Mouse (Mus musculus) liver, embryonic 11.5 days (tissue): Measurements from ENCODE around the gene Trpm6. TPM values are rescaled to one million over a fixed set of nuclear protein-coding genes. Genes with fewer than 3 reads are reported as not detected.
A peak's percentile ranks its signal among the peaks of the same experiment; 100 is the strongest.

ENCODE experiments used
- ATAC-seq: fragments of 200-750 bp; cut with Nextera tagmentation; replicated peaks from 2 replicates; pipeline ENCODE4 v1.8.0; 2017; ENCODE audit warnings: moderate number of reproducible peaks, mild to moderate bottlenecking, moderate TSS enrichment, moderate library complexity; ENCODE audit not compliant: low FRiP score
- DNase-seq: peaks from one replicate; pipeline ENCODE4 v3.0.0-alpha.2; 2017; ENCODE audit warnings: low spot score
- H3K27ac ChIP-seq: fragments of 300-500 bp; sonication (generic); 2 replicates; pipeline ENCODE4 v1.5.1; 2014; ENCODE audit warnings: mild to moderate bottlenecking, low read depth, low read length, control low read depth
- H3K27me3 ChIP-seq: fragments of 300-500 bp; sonication (generic); replicated peaks from 2 replicates; pipeline ENCODE4 v1.6.1; 2014; ENCODE audit warnings: low read length, mixed read lengths; ENCODE audit not compliant: control insufficient read depth, insufficient read depth
- H3K36me3 ChIP-seq: fragments of 300-500 bp; sonication (generic); 2 replicates; pipeline ENCODE4 v1.6.1; 2014; ENCODE audit warnings: mild to moderate bottlenecking, low read length, moderate library complexity, mixed read lengths; ENCODE audit not compliant: control insufficient read depth, insufficient read depth
- H3K4me1 ChIP-seq: fragments of 300-500 bp; sonication (generic); replicated peaks from 2 replicates; pipeline ENCODE4 v1.6.1; 2014; ENCODE audit warnings: low read length, mixed read lengths; ENCODE audit not compliant: control insufficient read depth, insufficient read depth
- H3K4me2 ChIP-seq: fragments of 300-500 bp; sonication (generic); 2 replicates; pipeline ENCODE4 v1.6.1; 2014; ENCODE audit warnings: mild to moderate bottlenecking, control low read depth, moderate library complexity
- H3K4me3 ChIP-seq: fragments of 300-500 bp; sonication (generic); 2 replicates; pipeline ENCODE4 v1.5.1; 2014; ENCODE audit warnings: low read depth, low read length, control low read depth
- H3K9ac ChIP-seq: fragments of 300-500 bp; sonication (generic); 2 replicates; pipeline ENCODE4 v1.6.1; 2014; ENCODE audit warnings: low read depth, low read length, control low read depth
- H3K9me3 ChIP-seq: fragments of 300-500 bp; sonication (generic); 2 replicates; pipeline ENCODE4 v1.6.1; 2016; ENCODE audit warnings: low read length, inconsistent platforms, mixed read lengths; ENCODE audit not compliant: control insufficient read depth
- WGBS: fragments of 180-500 bp; shearing (Covaris S2); extraction: QIAGEN DNeasy Blood & Tissue Kit; methylation state at CpG from one replicate; pipeline ENCODE4 v1.1.7; 2014; 5-methylcytosine and 5-hydroxymethylcytosine counted together
- polyA plus RNA-seq: library from polyadenylated mRNA; unstranded; fragments of >200 nt; fragmentation: Nextera tagmentation; extraction: Ambion mirVana; gene quantifications from 2 replicates; pipeline ENCODE4 v1.2.1, GENCODE M21; 2014

Trpm6 gene
- polyA plus RNA-seq, 1 experiment from 2014 or later = 0.15 TPM

- Histone ChIP-seq H3K4me1 (no peaks in the 10 kb centered on the region), H3K4me2 (no peak overlapping the region), H3K27me3 (no peaks in the 10 kb centered on the region), H3K9ac (no peak overlapping the region), H3K4me3 (no peak overlapping the region), H3K9me3 (no peaks in the 10 kb centered on the region), H3K36me3 (no peaks in the 10 kb centered on the region), H3K27ac (no peak overlapping the region)
- no peak for ATAC-seq
- no peak for DNase-seq
- 74% methylated on average over 1 of the region's 1 CpGs for WGBS
Observed at GRCm38 (mm10) chr19:18799646-18800045, 49.9 kb downstream of the Trpm6 start.

GRCm38 (mm10) chr19:18811264-18811663 is 61.5 kb downstream of the Trpm6 start:
- no peaks in the 10 kb centered on the region for H3K9me3 ChIP-seq
- no peak overlapping the region for H3K9ac ChIP-seq
- no peaks in the 10 kb centered on the region for H3K27me3 ChIP-seq
- ATAC-seq = no peak
- no peak overlapping the region for H3K27ac ChIP-seq
- no peaks in the 10 kb centered on the region for H3K36me3 ChIP-seq
- DNase-seq = no peak
- H3K4me2 ChIP-seq = no peak overlapping the region
- no peak overlapping the region for H3K4me3 ChIP-seq
- 73% methylated on average over 3 of the region's 3 CpGs for whole genome bisulfite sequencing
- H3K4me1 ChIP-seq = no peaks in the 10 kb centered on the region

- 76% methylated on average over 13 of the region's 13 CpGs for WGBS
- Histone ChIP-seq H3K36me3 (no peaks in the 10 kb centered on the region), H3K27me3 (no peaks in the 10 kb centered on the region), H3K9me3 (no peaks in the 10 kb centered on the region), H3K4me3 (no peak overlapping the region), H3K4me1 (no peaks in the 10 kb centered on the region), H3K27ac (no peak overlapping the region), H3K4me2 (no peak overlapping the region), H3K9ac (no peak overlapping the region)
- ATAC-seq (no peak), DNase-seq (no peak)
Observed at GRCm38 (mm10) chr19:18815170-18815569, 65.4 kb downstream of the Trpm6 start.

- 76% methylated on average over 2 of the region's 2 CpGs for WGBS
- H3K9ac ChIP-seq = no peak overlapping the region
- H3K27me3 ChIP-seq = no peaks in the 10 kb centered on the region
- ATAC-seq (no peak), DNase-seq (no peak)
- no peak overlapping the region for H3K4me2 ChIP-seq
- no peaks in the 10 kb centered on the region for H3K36me3 ChIP-seq
- H3K27ac ChIP-seq = no peak overlapping the region
- no peaks in the 10 kb centered on the region for H3K9me3 ChIP-seq
- H3K4me1 ChIP-seq = no peaks in the 10 kb centered on the region
- H3K4me3 ChIP-seq = no peak overlapping the region
Observed at GRCm38 (mm10) chr19:18817425-18817824, 67.6 kb downstream of the Trpm6 start.

GRCm38 (mm10) chr19:18828601-18829000 is 78.8 kb downstream of the Trpm6 start:
- no peak for DNase-seq
- WGBS = 68% methylated on average over 2 of the region's 2 CpGs

GRCm38 (mm10) chr19:18831196-18831595 is 81.4 kb downstream of the Trpm6 start:
- ATAC-seq = no peak
- Histone ChIP-seq H3K4me2 (no peak overlapping the region), H3K9me3 (no peaks in the 10 kb centered on the region), H3K27ac (no peak overlapping the region), H3K36me3 (no peaks in the 10 kb centered on the region), H3K4me3 (no peak overlapping the region), H3K27me3 (no peaks in the 10 kb centered on the region), H3K9ac (no peak overlapping the region), H3K4me1 (no peaks in the 10 kb centered on the region)
- DNase-seq = no peak
- WGBS = 73% methylated on average over 3 of the region's 3 CpGs

More at GRCm38 (mm10) chr19:18828601-18829000, 78.8 kb downstream of the Trpm6 start:
- no peaks in the 10 kb centered on the region for H3K9me3 ChIP-seq
- H3K4me1 ChIP-seq = no peaks in the 10 kb centered on the region
- no peak overlapping the region for H3K27ac ChIP-seq
- no peak overlapping the region for H3K4me3 ChIP-seq
- no peaks in the 10 kb centered on the region for H3K36me3 ChIP-seq
- no peak for ATAC-seq
- no peak overlapping the region for H3K4me2 ChIP-seq
- no peaks in the 10 kb centered on the region for H3K27me3 ChIP-seq
- H3K9ac ChIP-seq = no peak overlapping the region

- DNase-seq (peak; percentile 47), ATAC-seq (no peak)
- Histone ChIP-seq H3K27me3 (no peaks in the 10 kb centered on the region), H3K9me3 (no peaks in the 10 kb centered on the region), H3K9ac (no peak overlapping the region), H3K4me1 (no peaks in the 10 kb centered on the region), H3K27ac (no peak overlapping the region), H3K4me3 (no peak overlapping the region), H3K36me3 (no peaks in the 10 kb centered on the region), H3K4me2 (no peak overlapping the region)
- 8% methylated on average over 6 of the region's 6 CpGs for WGBS
Observed at GRCm38 (mm10) chr19:18834971-18835370, 85.2 kb downstream of the Trpm6 start.

GRCm38 (mm10) chr19:18841789-18842562 is 92.2 kb downstream of the Trpm6 start:
- Histone ChIP-seq H3K9ac (no peak overlapping the region), H3K4me2 (no peak overlapping the region), H3K27ac (no peak overlapping the region), H3K9me3 (no peaks in the 10 kb centered on the region), H3K36me3 (no peaks in the 10 kb centered on the region), H3K4me3 (no peak overlapping the region), H3K27me3 (no peaks in the 10 kb centered on the region), H3K4me1 (no peaks in the 10 kb centered on the region)
- ATAC-seq (no peak), DNase-seq (no peak)
- WGBS = 73% methylated on average over 19 of the region's 19 CpGs

- Histone ChIP-seq H3K4me3 (no peak overlapping the region), H3K27me3 (no peaks in the 10 kb centered on the region), H3K36me3 (no peaks in the 10 kb centered on the region), H3K4me2 (no peak overlapping the region), H3K9me3 (no peaks in the 10 kb centered on the region), H3K9ac (no peak overlapping the region), H3K27ac (no peak overlapping the region), H3K4me1 (no peaks in the 10 kb centered on the region)
- 83% methylated on average over 11 of the region's 11 CpGs for WGBS
- no peak for DNase-seq
- ATAC-seq = no peak
Observed at GRCm38 (mm10) chr19:18842626-18843025, 92.8 kb downstream of the Trpm6 start.
